Mouse (Mus musculus) left cerebral cortex, adult 18-20 months (tissue): Measurements from ENCODE around the gene Xrcc3. TPM values are rescaled to one million over a fixed set of nuclear protein-coding genes. Genes with fewer than 3 reads are reported as not detected.

Experiments used
- total RNA-seq, 2 experiments: library from RNA; stranded (reverse); gene quantifications; 2 replicates each; pipeline ENCODE4 v1.2.3; 2021

Gene Xrcc3
- total RNA-seq, 2 experiments from 2014 or later, result 3.6 to 4.9 TPM

Other genes starting within 250 kb of the Xrcc3 start
- gene Mark3, start 239.3 kb downstream of the Xrcc3 start, total RNA-seq, result 10 to 100 TPM; 82.9 to 94.5 TPM
- 1,000 to 10,000 TPM; 1,960 to 1,962 TPM for gene Ckb, start 141.5 kb downstream of the Xrcc3 start, total RNA-seq
- 10 to 100 TPM; 15.5 to 21.0 TPM for gene Trmt61a, start 135.8 kb downstream of the Xrcc3 start, total RNA-seq
- 10 to 100 TPM; 61.7 to 62.1 TPM for gene Bag5, start 100.6 kb downstream of the Xrcc3 start, total RNA-seq
- gene Apopt1, start 100.6 kb downstream of the Xrcc3 start, total RNA-seq, result 10 to 100 TPM; 36.6 to 39.1 TPM
- gene Klc1, start 55.0 kb downstream of the Xrcc3 start, total RNA-seq, result 100 to 1,000 TPM; 794 to 814 TPM
- gene Zfyve21, start 297 bp upstream of the Xrcc3 start, total RNA-seq, result 10 to 100 TPM; 20.7 to 21.1 TPM
- 10 to 100 TPM; 58.8 to 67.3 TPM for gene Ppp1r13b, start 94.2 kb upstream of the Xrcc3 start, total RNA-seq
- 100 to 1,000 TPM; 353 to 384 TPM for gene Atp5mpl, start 153.1 kb upstream of the Xrcc3 start, total RNA-seq
- gene Tdrd9, start 157.7 kb upstream of the Xrcc3 start, total RNA-seq, result under 1 TPM; 0.26 to 0.33 TPM
- gene Rd3l, start 167.4 kb upstream of the Xrcc3 start, total RNA-seq, result under 1 TPM in 1 of 2 experiments, not detected in 1; 0.37 TPM